Mouse (Mus musculus): ENCODE measurements at regions not wholly inside any gene's neighbourhood (a gene's known extent, or its start where the extent isn't known, plus 50 kb on each side); places are given as distances from the start of the nearest gene placed in this dataset.

GRCm38 (mm10) chr5:43422815-43423687 is 92.3 kb upstream of the C1qtnf7 start:
- ATAC-seq (replicated peaks; ENCODE audit: poor library complexity): peak; percentile 100

GRCm38 (mm10) chr5:43424551-43425257 is 90.6 kb upstream of the C1qtnf7 start:
- no peak for ATAC-seq (replicated peaks; ENCODE audit: poor library complexity)

- ATAC-seq (replicated peaks; ENCODE audit: poor library complexity): no peak
Measured at GRCm38 (mm10) chr5:43433337-43433736, 82.0 kb upstream of the C1qtnf7 start.

GRCm38 (mm10) chr5:43439191-43439590 is 76.1 kb upstream of the C1qtnf7 start:
- no peak for ATAC-seq (replicated peaks; ENCODE audit: poor library complexity)

- no peak for ATAC-seq (replicated peaks; ENCODE audit: poor library complexity)
Measured at GRCm38 (mm10) chr5:43441306-43441705, 74.0 kb upstream of the C1qtnf7 start.

DNA sequence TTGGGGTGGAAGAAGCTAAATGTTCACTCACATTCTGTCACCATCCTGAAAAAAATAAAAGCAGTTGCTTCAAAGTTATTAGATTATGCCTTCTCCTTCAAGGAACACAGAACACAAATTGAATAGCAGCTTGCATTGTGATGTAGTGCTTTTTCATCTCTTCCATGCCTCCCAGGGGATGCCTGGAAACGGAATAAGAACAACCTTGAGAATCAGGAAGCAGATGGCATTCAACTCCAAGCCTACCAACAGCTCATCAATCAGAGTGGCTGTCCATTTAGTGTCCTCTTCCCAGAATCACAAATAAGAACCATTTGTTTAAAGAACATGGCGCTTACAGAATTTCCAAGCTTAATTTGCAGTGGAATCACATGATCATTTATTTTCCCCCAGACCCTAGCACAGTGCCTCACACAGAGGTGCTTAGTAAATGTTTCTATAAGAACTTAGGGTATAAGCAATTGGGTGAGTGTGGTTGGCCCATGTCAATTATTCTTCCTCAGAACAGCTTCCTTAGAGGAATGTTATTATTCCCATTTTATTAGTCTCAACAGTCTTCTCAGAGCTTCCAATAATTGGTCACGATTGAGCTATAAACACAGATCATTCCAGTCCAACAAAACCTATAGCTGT is 70.6 kb upstream of the C1qtnf7 start:
- no peak for ATAC-seq (replicated peaks; ENCODE audit: poor library complexity)

GRCm38 (mm10) chr5:43445620-43446019 is 69.7 kb upstream of the C1qtnf7 start:
- peak; percentile 80 for ATAC-seq (replicated peaks; ENCODE audit: poor library complexity)

- no peak for ATAC-seq (replicated peaks; ENCODE audit: poor library complexity)
Measured at GRCm38 (mm10) chr5:43446295-43446694, 69.0 kb upstream of the C1qtnf7 start.

DNA sequence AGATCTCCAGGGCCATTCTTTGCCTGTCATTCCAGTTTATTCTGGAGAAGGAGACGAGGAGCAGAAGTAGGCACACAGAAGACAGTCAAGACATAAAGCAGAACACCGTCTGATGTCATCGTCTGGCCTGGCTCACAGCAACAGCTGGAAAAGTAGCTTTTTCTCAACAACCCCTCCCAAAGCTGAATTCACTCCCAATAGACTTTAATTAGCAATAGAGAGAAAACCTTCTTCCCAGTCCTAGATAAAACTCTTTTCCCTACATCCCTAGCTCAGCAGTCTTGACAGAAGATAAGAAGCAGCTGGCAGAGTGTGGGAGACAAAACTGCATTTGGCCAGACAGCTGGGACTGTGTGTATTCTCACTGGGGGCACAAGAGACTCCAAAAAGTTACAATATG is 59.3 kb upstream of the C1qtnf7 start:
- no peak for ATAC-seq (replicated peaks; ENCODE audit: poor library complexity)

DNA sequence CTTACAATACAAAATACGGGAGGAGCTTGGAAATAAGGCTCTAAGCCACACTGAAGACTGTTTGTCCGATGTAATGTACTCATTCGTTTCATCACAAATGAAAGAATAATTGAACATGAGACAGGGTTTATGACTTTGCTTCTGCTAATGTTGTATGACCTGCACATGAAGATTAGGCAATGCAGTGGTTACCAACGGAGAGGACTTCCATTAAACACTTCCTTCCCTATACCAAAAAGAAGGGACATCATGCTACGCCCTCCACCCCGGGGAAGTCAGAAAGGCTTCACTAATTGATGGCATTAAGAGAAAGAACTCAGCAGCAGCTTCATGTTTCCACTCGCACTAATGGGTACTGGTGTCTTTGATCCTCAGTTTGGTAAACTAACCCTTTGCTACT is 57.6 kb upstream of the C1qtnf7 start:
- ATAC-seq (replicated peaks; ENCODE audit: poor library complexity): peak; percentile 97

DNA sequence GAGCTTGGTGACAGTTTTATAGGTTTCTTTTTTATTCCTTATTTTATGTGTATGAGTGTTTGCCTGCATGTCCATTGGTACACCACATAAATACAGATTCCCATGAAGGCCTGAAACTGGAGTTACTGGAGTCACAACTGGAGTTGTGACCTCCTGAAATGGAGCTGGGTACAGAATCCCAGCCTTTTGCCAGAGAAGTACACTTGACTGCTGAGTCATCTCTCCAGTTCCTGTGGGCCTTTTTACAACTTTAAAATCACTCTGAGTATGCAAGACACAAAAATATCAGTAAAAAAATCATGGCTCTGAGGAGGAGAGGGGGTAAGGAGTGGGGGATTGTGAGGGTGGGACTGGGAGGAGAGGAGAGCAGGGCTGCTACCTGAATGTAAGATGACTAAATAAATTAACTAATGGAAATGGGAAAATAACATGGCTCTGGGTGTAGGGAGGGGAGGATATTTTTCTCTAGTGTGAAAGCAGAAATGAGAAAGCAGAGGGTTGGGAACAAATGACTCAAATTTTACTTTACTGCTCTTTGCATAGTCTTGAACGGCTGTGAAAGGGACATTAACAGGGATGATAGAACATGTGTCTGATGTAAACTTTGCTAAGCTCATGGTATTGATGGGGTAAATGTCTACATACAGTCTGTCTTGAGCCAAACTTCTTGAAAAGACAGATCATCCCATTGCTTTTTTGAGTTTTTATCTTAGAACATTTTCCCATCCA is 53.2 kb upstream of the C1qtnf7 start:
- ATAC-seq (replicated peaks; ENCODE audit: poor library complexity): no peak

Data from megakaryocyte progenitor cell, adult 5-6 weeks (primary cell).